Mouse (Mus musculus) CH12.LX (cell line): ENCODE measurements around the gene Atad1.

ENCODE experiments used
- BHLHE40 ChIP-seq: IDR thresholded peaks from 2 replicates; pipeline ENCODE4 v1.6.1; 2011; ENCODE audit warnings: mild to moderate bottlenecking, low read depth, low read length, improper control_type of control experiment
- CTCF ChIP-seq, 2 experiments: IDR thresholded peaks in 1 of 2; conservative IDR thresholded peaks in 1 of 2; 2 replicates each; pipeline ENCODE4 v1.5.1; 2011 to 2012; ENCODE audit warnings: low read depth in 2 of 2, low read length in 2 of 2, improper control_type of control experiment in 1 of 2, inconsistent platforms in 1 of 2, mild to moderate bottlenecking in 1 of 2, moderate library complexity in 1 of 2
- EP300 ChIP-seq: IDR thresholded peaks from 2 replicates; pipeline ENCODE4 v1.6.1; 2011; ENCODE audit warnings: low read length, improper control_type of control experiment
- JUN ChIP-seq: IDR thresholded peaks from 2 replicates; pipeline ENCODE4 v1.6.1; 2011; ENCODE audit warnings: low read depth, mild to moderate bottlenecking, low read length, improper control_type of control experiment, moderate library complexity; ENCODE audit not compliant: insufficient read depth
- JUND ChIP-seq: conservative IDR thresholded peaks from 2 replicates; pipeline ENCODE4 v1.6.1; 2011; ENCODE audit warnings: low read depth, low read length, improper control_type of control experiment
- MAZ ChIP-seq: IDR thresholded peaks from 2 replicates; pipeline ENCODE4 v1.6.1; 2012; ENCODE audit warnings: low read depth, mild to moderate bottlenecking, inconsistent platforms, low read length, improper control_type of control experiment, moderate library complexity
- MYC ChIP-seq: IDR thresholded peaks from 2 replicates; pipeline ENCODE4 v1.6.1; 2011; ENCODE audit warnings: low read depth, mild to moderate bottlenecking, improper control_type of control experiment, low read length
- POLR2A ChIP-seq: IDR thresholded peaks from 2 replicates; pipeline ENCODE4 v1.6.1; 2011; ENCODE audit warnings: low read depth, mild to moderate bottlenecking, improper control_type of control experiment, low read length
- SMC3 ChIP-seq: IDR thresholded peaks from 2 replicates; pipeline ENCODE4 v1.6.1; 2011; ENCODE audit warnings: low read depth, low read length, improper control_type of control experiment
- TCF12 ChIP-seq: IDR thresholded peaks from 2 replicates; pipeline ENCODE4 v1.6.1; 2014; ENCODE audit warnings: low read depth, mild to moderate bottlenecking, inconsistent platforms, low read length, improper control_type of control experiment
- UBTF ChIP-seq: IDR thresholded peaks from 2 replicates; pipeline ENCODE4 v1.6.1; 2012; ENCODE audit warnings: low read depth, mild to moderate bottlenecking, inconsistent platforms, low read length, improper control_type of control experiment, moderate library complexity
- USF2 ChIP-seq: conservative IDR thresholded peaks from 2 replicates; pipeline ENCODE4 v1.6.1; 2011; ENCODE audit warnings: low read depth, low read length, improper control_type of control experiment
- ZNF384 ChIP-seq: IDR thresholded peaks from 2 replicates; pipeline ENCODE4 v1.6.1; 2012; ENCODE audit warnings: low read depth, low read length, improper control_type of control experiment, inconsistent platforms

DNA sequence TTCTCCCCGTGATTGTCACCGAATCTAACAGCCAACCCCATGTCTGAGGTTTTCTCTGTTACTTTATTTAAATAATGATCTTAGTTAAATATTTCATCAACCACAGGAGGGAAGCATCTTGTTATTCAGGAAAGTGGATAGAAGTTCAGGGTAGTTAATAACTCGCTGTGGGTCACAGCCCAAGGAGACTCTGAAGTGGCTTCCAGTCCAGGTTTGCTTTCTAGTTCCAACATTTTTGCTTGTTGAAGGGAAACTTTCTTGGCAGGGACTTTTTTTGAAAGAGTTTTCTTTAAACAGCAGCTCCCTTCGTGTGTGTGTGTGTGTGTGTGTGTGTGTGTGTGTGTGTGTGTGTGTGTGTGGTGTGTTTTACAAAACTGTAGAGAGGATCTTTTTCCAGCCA, 112.0 kb downstream of the Atad1 start:
- no peak for TF ChIP-seq JUN
- no peak for TF ChIP-seq TCF12
- no peak for TF ChIP-seq POLR2A
- no peak for TF ChIP-seq MAZ
- no peak for TF ChIP-seq BHLHE40
- TF ChIP-seq EP300, result no peak
- TF ChIP-seq ZNF384, result no peak
- no peak for TF ChIP-seq USF2
- TF ChIP-seq MYC, result no peak
- TF ChIP-seq UBTF, result no peak
- no peak for TF ChIP-seq CTCF (conservative IDR thresholded peaks at IDR 0.05 in 1 of 2, IDR thresholded peaks at IDR 0.05 in 1 of 2; ENCODE audit: low read depth in 2 of 2, low read length in 2 of 2)
- no peak for TF ChIP-seq SMC3
- TF ChIP-seq JUND, result no peak
